ENCODE assay signal across 8 mouse cellular contexts in genomic region chr9:32541223-32541901, GRCm38 (mm10). TPM values are rescaled to one million over a fixed set of nuclear protein-coding genes. Genes with fewer than 3 reads are reported as not detected.
DNase-seq lines count a peak whose midpoint lies in the region; ATAC-seq lines count a peak whose summit lies in the region.

No protein-coding gene starts in this region.

- H3K4me1 ChIP-seq in erythroblast, embryonic 14.5 days (ENCODE audit: control insufficient read depth), result no peaks in the 10 kb centered on the region; the same call in 1 of the 2 replicates
- H3K4me1 ChIP-seq in embryonic facial prominence, embryonic 13.5 days, result peaks cover 68% of the 10 kb centered on the region
- peaks cover 48% of the 10 kb centered on the region for H3K4me1 ChIP-seq in limb, embryonic 11.5 days (ENCODE audit: control insufficient read depth, insufficient read depth, low read length)
- H3K4me1 ChIP-seq in midbrain, embryonic 12.5 days, result peaks cover 46% of the 10 kb centered on the region

- H3K9me3 ChIP-seq in erythroblast, embryonic 14.5 days (ENCODE audit: control insufficient read depth, low read length), result no peaks in the 10 kb centered on the region; the same call in 1 of the 2 replicates
- no peaks in the 10 kb centered on the region for H3K9me3 ChIP-seq in embryonic facial prominence, embryonic 13.5 days
- no peaks in the 10 kb centered on the region for H3K9me3 ChIP-seq in limb, embryonic 11.5 days (ENCODE audit: control insufficient read depth, low read length)
- H3K9me3 ChIP-seq in midbrain, embryonic 12.5 days, result no peaks in the 10 kb centered on the region

- peaks cover 86% of the 10 kb centered on the region for H3K27me3 ChIP-seq in erythroblast, embryonic 14.5 days (ENCODE audit: control insufficient read depth)
- peaks cover 32% of the 10 kb centered on the region for H3K27me3 ChIP-seq in embryonic facial prominence, embryonic 13.5 days
- H3K27me3 ChIP-seq in limb, embryonic 11.5 days (ENCODE audit: control insufficient read depth, insufficient read depth, low read length), result no peaks in the 10 kb centered on the region
- H3K27me3 ChIP-seq in midbrain, embryonic 12.5 days, result peaks cover 92% of the 10 kb centered on the region

- H3K27ac ChIP-seq in embryonic facial prominence, embryonic 13.5 days, result peak overlapping the region; percentile 90
- peak overlapping the region; percentile 96 for H3K27ac ChIP-seq in limb, embryonic 11.5 days (replicated peaks; ENCODE audit: low read depth, low read length)
- 0 out of 2 replicates have a peak overlapping the region, but pooled peaks have one; percentile 72 for H3K27ac ChIP-seq in midbrain, embryonic 12.5 days (replicated peaks)

- under 1% methylated on average over 30 of the region's 30 CpGs for WGBS in embryonic facial prominence, embryonic 13.5 days
- under 1% methylated on average over 30 of the region's 30 CpGs for WGBS in limb, embryonic 11.5 days
- under 1% methylated on average over 30 of the region's 30 CpGs for WGBS in midbrain, embryonic 12.5 days

- H3K4me2 ChIP-seq in embryonic facial prominence, embryonic 13.5 days, result peak overlapping the region; percentile 87
- peak overlapping the region; percentile 80 for H3K4me2 ChIP-seq in limb, embryonic 11.5 days (ENCODE audit: low read depth, severe bottlenecking)
- H3K4me2 ChIP-seq in midbrain, embryonic 12.5 days (replicated peaks), result peak overlapping the region; percentile 95

- peak overlapping the region; percentile 51 for H3K4me3 ChIP-seq in erythroblast, embryonic 14.5 days (replicated peaks)
- peak overlapping the region; percentile 79 for H3K4me3 ChIP-seq in embryonic facial prominence, embryonic 13.5 days
- peak overlapping the region; percentile 96 for H3K4me3 ChIP-seq in limb, embryonic 11.5 days (ENCODE audit: low read depth, low read length)
- H3K4me3 ChIP-seq in midbrain, embryonic 12.5 days, result peak overlapping the region; percentile 57

- H3K9ac ChIP-seq in embryonic facial prominence, embryonic 13.5 days, result peak overlapping the region; percentile 97
- H3K9ac ChIP-seq in limb, embryonic 11.5 days (ENCODE audit: low read length), result peak overlapping the region; percentile 100
- H3K9ac ChIP-seq in midbrain, embryonic 12.5 days (replicated peaks), result peak overlapping the region; percentile 68

- no peak for ATAC-seq in erythroblast, adult 5-6 weeks (replicated peaks; ENCODE audit: low FRiP score, poor library complexity, severe bottlenecking)
- no peak for ATAC-seq in embryonic facial prominence, embryonic 13.5 days (ENCODE audit: insufficient number of reproducible peaks, insufficient read depth, low FRiP score, low TSS enrichment, low read depth)
- ATAC-seq in limb, embryonic 11.5 days (ENCODE audit: insufficient number of reproducible peaks, low FRiP score, low TSS enrichment, low read depth), result no peak
- ATAC-seq in midbrain, embryonic 12.5 days (ENCODE audit: low FRiP score, low read depth), result no peak

- H3K36me3 ChIP-seq in erythroblast, embryonic 14.5 days (ENCODE audit: control insufficient read depth), result no peaks in the 10 kb centered on the region
- no peaks in the 10 kb centered on the region for H3K36me3 ChIP-seq in embryonic facial prominence, embryonic 13.5 days
- peaks cover 2% of the 10 kb centered on the region; the same call in 1 of the 2 replicates for H3K36me3 ChIP-seq in limb, embryonic 11.5 days (ENCODE audit: control insufficient read depth, insufficient read depth, low read length)
- H3K36me3 ChIP-seq in midbrain, embryonic 12.5 days, result no peaks in the 10 kb centered on the region

- DNase-seq in heart, postnatal 4 days, result peak; percentile 68
- DNase-seq in limb, embryonic 11.5 days (ENCODE audit: low spot score), result peak; percentile 67
- peak; percentile 66 for DNase-seq in thymus, postnatal 14 days
- no peak for DNase-seq in frontal cortex, postnatal 25 days (ENCODE audit: low spot score in 2 of 2)

RNA-seq across cellular contexts. Expression of gene Fli1, which starts 1.3 kb away (rescaled TPM):
- polyA plus RNA-seq in erythroblast, embryonic 14.5 days (2012), result 0.04 and 0.05 TPM in 2 replicates
- total RNA-seq in erythroblast, adult 5-6 weeks (2015; ENCODE audit: low replicate concordance), result 27.3 and 30.5 TPM in 2 replicates
- 21.7 and 26.2 TPM in 2 replicates for total RNA-seq in erythroblast, adult 5-6 weeks (2017; ENCODE audit: low replicate concordance)
- 24.1 and 26.7 TPM in 2 replicates for polyA plus RNA-seq in embryonic facial prominence, embryonic 13.5 days (2015; fragmentation: Nextera tagmentation; extraction: Ambion mirVana)
- total RNA-seq in heart, postnatal 4 days (2021), result 10 to 100 TPM; 38.9 to 41.1 TPM
- polyA plus RNA-seq in limb, embryonic 11.5 days (2014; fragmentation: Nextera tagmentation; extraction: Ambion mirVana), result 62.2 and 68.3 TPM in 2 replicates
- polyA plus RNA-seq in midbrain, embryonic 12.5 days (2016; fragmentation: Nextera tagmentation; extraction: Ambion mirVana), result 10.9 and 11.0 TPM in 2 replicates

Comparison
In these comparisons a context has a peak if more than half of its experiments do, and no peak if none do; other contexts are left out.
1. DNase-seq: peak in heart, postnatal 4 days (single experiment), limb, embryonic 11.5 days (single experiment) and thymus, postnatal 14 days (single experiment); none in frontal cortex, postnatal 25 days (0 of 2).
2. RNA of gene Fli1, which starts 1.3 kb away (polyA plus RNA-seq): 62.2 to 68.3 TPM in limb, embryonic 11.5 days, 24.1 to 26.7 TPM in embryonic facial prominence, embryonic 13.5 days and 10.9 to 11.0 TPM in midbrain, embryonic 12.5 days; 0.04 to 0.05 TPM in erythroblast, embryonic 14.5 days; every median in the first group is over 10 times any median in the second.
3. Peak in every context shown above with its lines, with median percentiles within 50 percentile points of each other: H3K4me3 ChIP-seq, H3K27ac ChIP-seq, H3K4me2 ChIP-seq and H3K9ac ChIP-seq.